In the genomic region with DNA sequence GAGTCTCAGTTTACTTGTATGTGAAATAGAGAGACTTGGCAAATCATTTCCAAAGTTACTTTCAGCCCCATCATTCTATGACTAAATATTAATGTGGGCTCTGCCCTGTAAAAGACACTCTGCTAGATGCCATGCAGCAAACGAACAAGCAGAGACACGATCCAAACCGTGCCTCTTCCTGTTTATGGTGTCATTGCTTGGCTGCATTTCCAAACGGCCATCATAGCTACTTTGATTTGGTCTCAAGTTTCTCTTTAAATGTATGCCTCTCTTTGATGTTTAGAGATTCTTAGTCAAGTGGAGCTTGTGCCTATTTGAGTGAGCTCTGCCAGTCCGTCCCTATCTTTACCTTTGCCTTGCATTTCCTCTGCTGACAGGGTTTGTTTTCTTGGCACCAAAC, we compare ENCODE assay signal across 9 mouse cellular contexts.
A peak's percentile ranks its signal among the peaks of the same experiment; 100 is the strongest.
DNase-seq lines count a peak whose midpoint lies in the region; ATAC-seq lines count a peak whose summit lies in the region.
"Had no signal": no experiment of that assay in that cellular context is flagged by ENCODE, and none has a peak within 500 bp of the region (broad histone marks: within the 10 kb centered on the region; RNA-seq: fewer than 3 reads in every experiment).

No protein-coding gene starts in this region.

- no peaks in the 10 kb centered on the region for H3K27me3 ChIP-seq in kidney, embryonic 15.5 days
- no peaks in the 10 kb centered on the region for H3K27me3 ChIP-seq in embryonic facial prominence, embryonic 13.5 days
- no peaks in the 10 kb centered on the region for H3K27me3 ChIP-seq in hindbrain, embryonic 14.5 days (ENCODE audit: control insufficient read depth, insufficient read depth, low read length)
- no peaks in the 10 kb centered on the region for H3K27me3 ChIP-seq in midbrain, embryonic 13.5 days
- H3K27me3 ChIP-seq: neural tube, embryonic 12.5 days had no signal

- peaks cover 39% of the 10 kb centered on the region for H3K4me1 ChIP-seq in kidney, embryonic 15.5 days
- peaks cover 23% of the 10 kb centered on the region for H3K4me1 ChIP-seq in embryonic facial prominence, embryonic 13.5 days
- peaks cover 15% of the 10 kb centered on the region; the same call in 1 of the 2 replicates for H3K4me1 ChIP-seq in hindbrain, embryonic 14.5 days (replicated peaks; ENCODE audit: control insufficient read depth, insufficient read depth, low read length)
- H3K4me1 ChIP-seq in midbrain, embryonic 13.5 days (replicated peaks), result peaks cover 15% of the 10 kb centered on the region

- DNase-seq in kidney, adult 11 months, result no peak
- DNase-seq in hindbrain, embryonic 14.5 days (ENCODE audit: low spot score), result no peak
- DNase-seq in right cerebral cortex, postnatal 25 days, result no peak
- no peak for DNase-seq in gastrocnemius, postnatal 36 days

- H3K36me3 ChIP-seq in kidney, embryonic 15.5 days, result no peaks in the 10 kb centered on the region
- no peaks in the 10 kb centered on the region for H3K36me3 ChIP-seq in embryonic facial prominence, embryonic 13.5 days
- no peaks in the 10 kb centered on the region for H3K36me3 ChIP-seq in hindbrain, embryonic 14.5 days (replicated peaks; ENCODE audit: control insufficient read depth, insufficient read depth)
- H3K36me3 ChIP-seq in midbrain, embryonic 13.5 days, result no peaks in the 10 kb centered on the region
- H3K36me3 ChIP-seq: neural tube, embryonic 12.5 days had no signal

- 11% methylated on average over 5 of the region's 5 CpGs for WGBS in kidney, embryonic 15.5 days
- WGBS in embryonic facial prominence, embryonic 13.5 days, result 21% methylated on average over 5 of the region's 5 CpGs
- whole genome bisulfite sequencing in hindbrain, embryonic 14.5 days, result 72% methylated on average over 5 of the region's 5 CpGs
- 75% methylated on average over 5 of the region's 5 CpGs for WGBS in midbrain, embryonic 13.5 days

- no peaks in the 10 kb centered on the region for H3K9me3 ChIP-seq in kidney, embryonic 15.5 days (replicated peaks)
- H3K9me3 ChIP-seq in embryonic facial prominence, embryonic 13.5 days, result no peaks in the 10 kb centered on the region
- no peaks in the 10 kb centered on the region for H3K9me3 ChIP-seq in hindbrain, embryonic 14.5 days (ENCODE audit: control insufficient read depth, low read length)
- H3K9me3 ChIP-seq in midbrain, embryonic 13.5 days, result no peaks in the 10 kb centered on the region
- H3K9me3 ChIP-seq: neural tube, embryonic 12.5 days had no signal

- no peak overlapping the region for H3K9ac ChIP-seq in kidney, embryonic 15.5 days
- no peak overlapping the region for H3K9ac ChIP-seq in embryonic facial prominence, embryonic 13.5 days
- H3K9ac ChIP-seq in hindbrain, embryonic 14.5 days, result no peak overlapping the region
- no peak overlapping the region for H3K9ac ChIP-seq in midbrain, embryonic 13.5 days (replicated peaks)
- H3K9ac ChIP-seq: liver, embryonic 14.5 days; neural tube, embryonic 12.5 days had no signal

- H3K27ac ChIP-seq in kidney, embryonic 15.5 days, result peak overlapping the region; percentile 63
- H3K27ac ChIP-seq in embryonic facial prominence, embryonic 13.5 days, result peak overlapping the region; percentile 51; the same call in 1 of the 2 replicates
- H3K27ac ChIP-seq in hindbrain, embryonic 14.5 days, result 0 out of 2 replicates have a peak overlapping the region, but pooled peaks have one; percentile 29
- H3K27ac ChIP-seq in midbrain, embryonic 13.5 days, result peak overlapping the region; percentile 40; the same call in 1 of the 2 replicates
- H3K27ac ChIP-seq: liver, embryonic 14.5 days; neural tube, embryonic 12.5 days had no signal

- peak; percentile 40; the same call in 1 of the 2 replicates for ATAC-seq in kidney, embryonic 15.5 days (replicated peaks; ENCODE audit: low FRiP score)
- ATAC-seq in embryonic facial prominence, embryonic 13.5 days (ENCODE audit: insufficient number of reproducible peaks, insufficient read depth, low FRiP score, low TSS enrichment, low read depth), result no peak; the same call in 1 of the 2 replicates
- ATAC-seq in hindbrain, embryonic 14.5 days (ENCODE audit: low FRiP score), result no peak
- ATAC-seq in midbrain, embryonic 13.5 days, result peak; percentile 9; the same call in 1 of the 2 replicates

- no peak overlapping the region for H3K4me3 ChIP-seq in kidney, embryonic 15.5 days (replicated peaks)
- no peak overlapping the region for H3K4me3 ChIP-seq in embryonic facial prominence, embryonic 13.5 days
- H3K4me3 ChIP-seq in hindbrain, embryonic 14.5 days (replicated peaks; ENCODE audit: low read length), result no peak overlapping the region
- H3K4me3 ChIP-seq in midbrain, embryonic 13.5 days (replicated peaks), result no peak overlapping the region
- H3K4me3 ChIP-seq: neural tube, embryonic 12.5 days had no signal

- peak overlapping the region; percentile 39 for H3K4me2 ChIP-seq in kidney, embryonic 15.5 days
- H3K4me2 ChIP-seq in embryonic facial prominence, embryonic 13.5 days, result peak overlapping the region; percentile 16; the same call in 1 of the 2 replicates
- no peak overlapping the region for H3K4me2 ChIP-seq in hindbrain, embryonic 14.5 days (replicated peaks)
- no peak overlapping the region for H3K4me2 ChIP-seq in midbrain, embryonic 13.5 days (replicated peaks)

- intact Hi-C loops in gastrocnemius, postnatal 36 days (cut with DNase I), result no loop called here

Comparison
In these comparisons a context has a peak if more than half of its experiments do, and no peak if none do; other contexts are left out.
1. ATAC-seq: peak in kidney, embryonic 15.5 days (single experiment) and midbrain, embryonic 13.5 days (single experiment); none in embryonic facial prominence, embryonic 13.5 days (single experiment) and hindbrain, embryonic 14.5 days (single experiment).
2. H3K4me2 ChIP-seq: peak in kidney, embryonic 15.5 days (single experiment) and embryonic facial prominence, embryonic 13.5 days (single experiment); none in hindbrain, embryonic 14.5 days (single experiment) and midbrain, embryonic 13.5 days (single experiment).
3. Peak in every context shown above with its lines, with median percentiles within 50 percentile points of each other: H3K27ac ChIP-seq.